Mouse (Mus musculus) kidney, embryonic 14.5 days (tissue): ENCODE data around the gene Commd2. TPM values are rescaled to one million over a fixed set of nuclear protein-coding genes. Genes with fewer than 3 reads are reported as not detected.

Source experiments
- ATAC-seq: fragments of 200-750 bp; cut with Nextera tagmentation; 2 replicates; pipeline ENCODE4 v1.8.0; 2017; ENCODE audit warnings: moderate number of reproducible peaks, mild to moderate bottlenecking, moderate TSS enrichment, moderate library complexity; ENCODE audit not compliant: low FRiP score, low TSS enrichment
- H3K27ac ChIP-seq: fragments of 300-500 bp; sonication (generic); 2 replicates; pipeline ENCODE4 v1.5.1; 2014; ENCODE audit warnings: low read depth, mild to moderate bottlenecking, low read length, moderate library complexity, mixed read lengths
- H3K27me3 ChIP-seq: fragments of 300-500 bp; sonication (generic); 2 replicates; pipeline ENCODE4 v1.6.1; 2014; ENCODE audit warnings: mild to moderate bottlenecking, low read length; ENCODE audit not compliant: control insufficient read depth, insufficient read depth
- H3K36me3 ChIP-seq: fragments of 300-500 bp; sonication (generic); 2 replicates; pipeline ENCODE4 v1.6.1; 2014; ENCODE audit warnings: low read length, mixed read lengths; ENCODE audit not compliant: control insufficient read depth, insufficient read depth
- H3K4me1 ChIP-seq: fragments of 300-500 bp; sonication (generic); 2 replicates; pipeline ENCODE4 v1.6.1; 2014; ENCODE audit warnings: low read length, mixed read lengths; ENCODE audit not compliant: control insufficient read depth, insufficient read depth
- H3K4me2 ChIP-seq: fragments of 300-500 bp; sonication (generic); replicated peaks from 2 replicates; pipeline ENCODE4 v1.6.1; 2014; ENCODE audit warnings: low read depth, mild to moderate bottlenecking, low read length
- H3K4me3 ChIP-seq: fragments of 300-500 bp; sonication (generic); 2 replicates; pipeline ENCODE4 v1.5.1; 2014; ENCODE audit warnings: mild to moderate bottlenecking, low read length
- H3K9ac ChIP-seq: fragments of 300-500 bp; sonication (generic); 2 replicates; pipeline ENCODE4 v1.6.1; 2014; ENCODE audit warnings: low read depth, mild to moderate bottlenecking, low read length, moderate library complexity
- H3K9me3 ChIP-seq: fragments of 300-500 bp; sonication (generic); 2 replicates; pipeline ENCODE4 v1.6.1; 2016; ENCODE audit warnings: low read length; ENCODE audit not compliant: control insufficient read depth
- WGBS: fragments of 180-500 bp; shearing (Covaris S2); extraction: QIAGEN DNeasy Blood & Tissue Kit; methylation state at CpG from one replicate; pipeline ENCODE4 v1.1.7; 2014; 5-methylcytosine and 5-hydroxymethylcytosine counted together
- polyA plus RNA-seq: library from polyadenylated mRNA; unstranded; fragments of >200 nt; fragmentation: Nextera tagmentation; extraction: Ambion mirVana; gene quantifications from 2 replicates; pipeline ENCODE4 v1.2.1, GENCODE M21; 2014

The Commd2 gene
- polyA plus RNA-seq, 1 experiment from 2014 or later, result 82.2 TPM

DNA sequence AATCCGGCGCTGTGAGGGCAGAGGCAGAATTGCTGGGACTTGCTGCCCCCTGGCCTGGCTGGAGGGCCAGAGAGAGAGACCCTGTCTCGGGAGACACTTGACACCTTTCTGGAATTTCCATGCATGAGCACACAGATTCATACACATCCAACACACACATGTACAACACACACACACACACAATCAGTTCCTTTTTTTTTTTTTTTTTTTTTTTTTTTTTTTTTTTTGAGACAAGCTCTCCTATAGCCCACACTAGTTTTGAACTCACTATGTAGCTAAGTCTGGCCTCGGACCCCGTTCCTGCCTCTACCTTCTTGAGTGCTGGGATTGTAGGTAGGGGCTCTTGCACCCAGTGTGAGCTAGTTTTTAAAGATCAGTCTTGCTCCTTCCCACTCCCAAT lies 14.4 kb upstream of the Commd2 start:
- Histone ChIP-seq H3K36me3 (no peaks in the 10 kb centered on the region), H3K9ac (no peak overlapping the region), H3K4me2 (no peak overlapping the region), H3K4me3 (no peak overlapping the region), H3K27ac (no peak overlapping the region), H3K4me1 (no peaks in the 10 kb centered on the region), H3K27me3 (no peaks in the 10 kb centered on the region), H3K9me3 (no peaks in the 10 kb centered on the region)
- 87% methylated on average over 5 of the region's 5 CpGs for WGBS
- ATAC-seq, result no peak

DNA sequence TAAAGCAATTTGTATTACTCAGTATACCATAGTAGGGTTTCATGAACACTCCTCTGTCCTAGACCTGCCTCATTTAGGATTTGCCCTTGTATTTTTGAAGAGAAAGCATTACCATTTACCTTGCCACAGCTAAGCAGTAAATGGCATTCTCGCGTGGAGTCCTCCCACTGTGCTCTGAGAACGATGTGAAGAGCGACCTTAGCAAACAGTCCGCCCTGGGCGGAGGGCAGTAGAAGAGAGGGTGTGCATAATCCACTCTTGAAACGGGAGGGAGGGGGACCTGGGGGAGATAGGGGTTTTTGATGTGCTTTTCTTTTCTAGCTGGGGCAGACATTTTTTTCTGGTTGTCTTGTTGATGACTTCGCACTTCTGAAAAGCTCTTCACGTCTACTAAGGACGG lies 13.2 kb upstream of the Commd2 start:
- H3K9me3 ChIP-seq, result no peaks in the 10 kb centered on the region
- no peaks in the 10 kb centered on the region for H3K4me1 ChIP-seq
- no peaks in the 10 kb centered on the region for H3K27me3 ChIP-seq
- 78% methylated on average over 10 of the region's 10 CpGs for WGBS
- H3K27ac ChIP-seq, result no peak overlapping the region
- no peaks in the 10 kb centered on the region for H3K36me3 ChIP-seq
- ATAC-seq, result peak; percentile 59; the same call in 1 of the 2 replicates
- no peak overlapping the region for H3K9ac ChIP-seq
- no peak overlapping the region for H3K4me3 ChIP-seq
- no peak overlapping the region for H3K4me2 ChIP-seq

DNA sequence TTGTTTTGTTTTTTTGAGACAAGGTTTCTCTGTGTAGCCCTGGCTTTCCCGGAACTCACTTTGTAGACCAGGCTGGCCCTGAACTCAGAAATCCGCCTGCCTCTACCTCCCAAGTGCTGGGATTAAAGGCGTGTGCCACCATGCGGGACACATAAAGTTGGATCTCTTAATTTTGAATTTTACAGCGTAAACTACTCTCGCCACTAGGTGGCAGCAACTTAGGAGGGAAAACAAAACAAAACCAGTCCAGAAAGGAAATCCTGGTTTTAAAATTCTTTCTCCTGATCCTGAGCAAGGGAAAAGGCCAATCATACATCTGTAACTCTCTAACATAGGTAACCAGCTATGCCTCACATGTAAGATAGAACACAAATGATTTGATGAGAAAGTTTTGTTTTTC lies 12.2 kb upstream of the Commd2 start:
- no peak overlapping the region for H3K4me3 ChIP-seq
- H3K9me3 ChIP-seq, result no peaks in the 10 kb centered on the region
- no peaks in the 10 kb centered on the region for H3K27me3 ChIP-seq
- H3K4me2 ChIP-seq, result no peak overlapping the region
- no peak overlapping the region for H3K9ac ChIP-seq
- ATAC-seq, result peak; percentile 8; the same call in 1 of the 2 replicates
- H3K4me1 ChIP-seq, result no peaks in the 10 kb centered on the region
- no peaks in the 10 kb centered on the region for H3K36me3 ChIP-seq
- WGBS, result 22% methylated on average over 6 of the region's 6 CpGs
- H3K27ac ChIP-seq, result no peak overlapping the region

DNA sequence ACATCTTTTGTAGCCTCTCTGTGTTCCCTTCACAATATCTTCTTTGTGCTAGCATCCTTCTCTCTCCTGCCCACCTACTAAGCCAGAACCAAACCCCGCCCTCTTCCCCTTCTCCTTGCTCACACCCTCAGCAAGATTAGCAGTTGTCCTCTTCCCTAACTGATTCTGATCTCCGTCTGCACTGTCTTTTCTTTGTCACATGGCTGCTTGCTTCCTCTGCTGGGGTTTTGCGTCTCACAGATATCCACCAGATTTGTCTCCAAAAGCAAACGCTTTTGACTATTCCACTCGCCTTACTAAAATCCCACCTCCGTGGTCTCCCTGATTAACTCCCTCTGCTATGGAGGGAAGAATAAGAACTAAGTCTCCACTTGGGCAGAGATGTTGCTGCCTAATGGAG lies 7.1 kb upstream of the Commd2 start:
- 78% methylated on average over 6 of the region's 6 CpGs for WGBS

DNA sequence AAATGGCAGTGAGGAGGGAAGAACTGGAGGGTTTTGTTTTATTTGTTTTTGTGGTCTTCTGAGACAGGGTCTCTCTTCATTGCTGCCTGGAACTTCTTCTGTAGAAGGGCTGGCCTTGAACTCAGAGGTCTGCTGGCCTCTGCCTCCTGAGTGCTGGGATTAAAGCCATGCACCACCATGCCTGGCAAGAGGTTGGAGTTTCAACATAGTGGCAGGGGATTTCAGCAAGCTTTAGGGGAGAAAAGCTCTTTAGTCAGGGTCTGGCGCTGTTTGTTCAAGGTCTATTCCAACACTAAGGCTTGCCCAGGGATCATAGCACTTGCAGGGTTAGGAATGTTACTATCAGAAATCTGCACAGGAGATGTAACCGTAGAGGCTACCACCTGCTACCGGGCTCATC lies 2.1 kb upstream of the Commd2 start:
- no peak overlapping the region for H3K27ac ChIP-seq
- no peaks in the 10 kb centered on the region; the same call in 1 of the 2 replicates for H3K36me3 ChIP-seq
- ATAC-seq, result no peak
- no peaks in the 10 kb centered on the region for H3K9me3 ChIP-seq
- H3K4me3 ChIP-seq, result no peak overlapping the region
- H3K4me1 ChIP-seq, result peaks cover 3% of the 10 kb centered on the region; the same call in 1 of the 2 replicates
- no peak overlapping the region for H3K4me2 ChIP-seq
- no peaks in the 10 kb centered on the region for H3K27me3 ChIP-seq
- 88% methylated on average over 3 of the region's 3 CpGs for WGBS
- H3K9ac ChIP-seq, result no peak overlapping the region

More for the DNA sequence above, 7.1 kb upstream of the Commd2 start:
- no peaks in the 10 kb centered on the region for H3K36me3 ChIP-seq
- no peaks in the 10 kb centered on the region for H3K9me3 ChIP-seq
- no peak overlapping the region for H3K4me3 ChIP-seq
- no peak overlapping the region for H3K4me2 ChIP-seq
- no peaks in the 10 kb centered on the region for H3K4me1 ChIP-seq
- H3K27me3 ChIP-seq, result no peaks in the 10 kb centered on the region
- no peak overlapping the region for H3K9ac ChIP-seq
- H3K27ac ChIP-seq, result no peak overlapping the region
- ATAC-seq, result no peak

DNA sequence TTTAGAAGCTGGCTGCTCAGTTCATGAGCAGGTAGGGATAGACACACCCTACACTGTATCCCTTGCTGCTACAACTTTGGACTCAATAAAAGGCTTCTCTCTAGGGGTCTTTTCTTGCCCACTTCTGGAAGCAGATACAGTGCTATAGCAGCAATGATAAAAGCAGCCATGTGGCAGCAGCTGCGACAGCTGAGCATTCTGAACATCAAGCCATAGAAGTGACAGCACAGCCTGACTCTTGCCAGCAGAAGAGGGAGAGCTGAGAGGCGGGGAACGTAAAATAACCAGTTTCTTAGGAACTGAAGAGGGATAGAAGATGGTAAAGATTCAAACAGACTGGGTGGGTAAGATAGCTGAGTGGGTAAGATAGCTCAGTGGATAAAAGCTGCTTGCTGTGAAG lies 970 bp upstream of the Commd2 start:
- Histone ChIP-seq H3K4me3 (no peak overlapping the region), H3K4me1 (peaks cover 3% of the 10 kb centered on the region; the same call in 1 of the 2 replicates), H3K4me2 (no peak overlapping the region), H3K9me3 (no peaks in the 10 kb centered on the region), H3K27me3 (no peaks in the 10 kb centered on the region), H3K9ac (no peak overlapping the region), H3K27ac (no peak overlapping the region), H3K36me3 (no peaks in the 10 kb centered on the region; the same call in 1 of the 2 replicates)
- no peak for ATAC-seq
- WGBS, result 88% methylated on average over 3 of the region's 3 CpGs

DNA sequence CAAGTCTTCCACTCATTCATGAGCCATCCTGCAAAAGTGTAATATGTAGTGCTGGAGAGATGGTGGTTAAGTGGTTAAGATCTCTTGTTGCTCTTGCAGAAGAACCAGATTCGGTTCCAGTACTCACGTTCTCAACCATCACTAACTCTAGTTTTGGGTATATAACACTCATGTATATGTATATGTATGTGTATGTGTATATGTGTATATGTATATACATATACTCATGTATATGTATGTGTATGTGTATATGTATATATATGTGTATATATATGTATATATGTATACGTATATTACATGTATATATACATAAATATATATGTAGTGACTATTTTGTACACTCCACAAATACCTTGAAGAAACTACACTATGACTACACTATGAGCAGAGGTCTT lies 347 bp upstream of the Commd2 start:
- Histone ChIP-seq H3K27me3 (no peaks in the 10 kb centered on the region), H3K4me3 (peak overlapping the region; percentile 77), H3K9me3 (no peaks in the 10 kb centered on the region), H3K4me1 (peaks cover 3% of the 10 kb centered on the region; the same call in 1 of the 2 replicates), H3K4me2 (peak overlapping the region; percentile 65), H3K36me3 (no peaks in the 10 kb centered on the region; the same call in 1 of the 2 replicates), H3K9ac (peak overlapping the region; percentile 80), H3K27ac (peak overlapping the region; percentile 82; the same call in 1 of the 2 replicates)
- ATAC-seq, result 0 out of 2 replicates have a peak, but pooled peaks have one; percentile 7
- WGBS, result 72% methylated on average over 3 of the region's 3 CpGs

DNA sequence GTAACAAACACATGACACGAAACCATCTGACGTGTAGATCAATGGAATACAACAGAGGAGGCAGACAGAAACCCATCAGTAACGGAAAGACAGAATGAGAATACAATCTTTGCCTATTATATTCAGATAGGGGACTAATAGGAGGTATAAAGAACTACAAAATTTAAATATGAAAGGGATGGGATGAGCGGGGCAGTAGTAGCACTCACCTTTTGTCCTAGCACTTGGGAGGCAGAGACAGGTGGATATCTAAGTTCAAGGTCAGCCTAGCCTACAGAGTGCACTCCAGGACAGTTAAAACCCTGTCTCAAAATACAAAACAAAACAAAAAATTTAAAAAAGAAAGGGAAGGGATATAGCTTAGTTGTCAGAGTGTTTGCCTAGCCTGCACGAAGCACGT lies 8.3 kb downstream of the Commd2 start:
- Histone ChIP-seq H3K4me1 (no peaks in the 10 kb centered on the region), H3K4me3 (no peak overlapping the region), H3K27ac (no peak overlapping the region), H3K27me3 (no peaks in the 10 kb centered on the region), H3K9me3 (no peaks in the 10 kb centered on the region), H3K36me3 (peaks cover 20% of the 10 kb centered on the region), H3K4me2 (no peak overlapping the region), H3K9ac (no peak overlapping the region)
- WGBS, result 93% methylated on average over 6 of the region's 6 CpGs
- no peak for ATAC-seq

DNA sequence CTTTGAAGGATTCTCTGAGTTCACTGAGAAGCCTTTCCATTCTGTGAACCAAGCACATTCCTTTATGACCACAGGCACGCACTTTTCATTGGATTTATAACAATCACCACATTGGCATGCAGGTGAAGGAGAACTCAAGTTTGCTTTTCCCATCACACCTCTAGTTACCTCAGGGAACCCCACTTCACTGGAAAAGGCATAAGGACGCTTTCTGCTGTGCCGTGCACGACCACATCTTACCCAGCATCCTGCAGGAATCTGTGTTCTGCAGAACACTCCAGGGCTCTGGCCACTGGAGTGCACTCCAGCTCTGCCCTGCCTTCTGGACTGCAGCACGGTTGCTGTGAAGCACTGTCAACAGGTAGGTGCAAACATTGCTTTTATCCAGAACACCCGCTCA lies 13.9 kb downstream of the Commd2 start:
- Histone ChIP-seq H3K4me1 (no peaks in the 10 kb centered on the region), H3K36me3 (no peaks in the 10 kb centered on the region), H3K9me3 (no peaks in the 10 kb centered on the region), H3K9ac (no peak overlapping the region), H3K27me3 (no peaks in the 10 kb centered on the region), H3K4me3 (no peak overlapping the region), H3K4me2 (no peak overlapping the region), H3K27ac (no peak overlapping the region)
- WGBS, result 79% methylated on average over 6 of the region's 6 CpGs
- ATAC-seq, result no peak
